Mouse (Mus musculus) erythroblast, adult 5-6 weeks (primary cell): ENCODE data around the gene Dkk1. TPM values are rescaled to one million over a fixed set of nuclear protein-coding genes. Genes with fewer than 3 reads are reported as not detected.
"Not testable (repeated sequence)": the region's sequence is repeated elsewhere in the genome, so short reads cannot be mapped to it uniquely, and the experiment has no call there.

Experiments used
- ATAC-seq: replicated peaks from 2 replicates; pipeline ENCODE4 v1.8.0; 2016; ENCODE audit warnings: moderate number of reproducible peaks, mild to moderate bottlenecking, moderate TSS enrichment, inconsistent platforms; ENCODE audit not compliant: poor library complexity, low FRiP score, severe bottlenecking
- total RNA-seq, 2 experiments: library from RNA; stranded (forward) in 1 of 2; stranded (reverse) in 1 of 2; fragments of 150-400 nt in 1 of 2; fragments of 200-764, 138-1000 nt in 1 of 2; gene quantifications; 2 replicates each; pipeline versions ENCODE4 v1.2.3 to v1.2.4; 2015 to 2017; ENCODE audit warnings: low replicate concordance in 2 of 2

The Dkk1 gene
- not detected in 2 replicates for total RNA-seq (2015; ENCODE audit: low replicate concordance)
- not detected in 2 replicates for total RNA-seq (2017; ENCODE audit: low replicate concordance)

DNA sequence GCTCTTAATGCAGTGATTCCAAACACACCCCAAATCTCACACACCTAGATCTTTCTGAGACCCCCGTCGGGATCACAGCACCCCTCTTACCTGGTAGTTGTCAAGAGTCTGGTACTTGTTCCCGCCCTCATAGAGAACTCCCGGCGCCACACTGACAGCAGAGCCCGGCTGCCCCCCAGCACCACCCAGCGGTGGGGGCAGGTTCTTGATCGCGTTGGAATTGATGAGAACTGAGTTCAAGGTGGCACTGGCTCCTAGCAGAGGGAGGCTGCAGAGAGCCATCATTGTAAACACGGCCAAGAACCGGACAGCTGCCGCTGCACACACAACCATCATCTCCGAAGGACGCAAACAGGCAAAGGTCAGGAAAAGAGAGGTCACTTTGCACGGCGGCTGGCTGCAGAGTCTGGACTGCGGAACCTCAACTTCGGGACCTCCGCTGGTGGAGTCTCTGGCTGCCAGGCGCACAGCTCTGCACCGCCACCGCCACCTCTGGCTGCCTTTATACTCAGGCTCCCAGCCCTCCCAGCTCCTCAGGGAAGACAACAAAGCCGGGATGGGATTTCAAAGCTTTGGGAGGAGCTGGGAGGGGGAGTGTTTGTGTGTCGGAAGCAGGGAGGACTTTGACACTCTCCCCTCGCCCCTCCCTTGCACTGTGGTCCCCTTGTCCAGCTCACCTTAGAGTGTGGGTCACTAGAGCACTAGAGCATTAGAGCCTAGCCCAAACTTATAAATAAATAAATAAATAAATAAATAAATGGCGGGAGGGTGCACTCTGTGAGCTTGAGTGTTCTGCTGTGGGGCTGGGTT is at the start of gene Dkk1:
TSS of gene Dkk1 (minus strand) at position 622 of the 810 bp plus-strand sequence.
- ATAC-seq: no peak

DNA sequence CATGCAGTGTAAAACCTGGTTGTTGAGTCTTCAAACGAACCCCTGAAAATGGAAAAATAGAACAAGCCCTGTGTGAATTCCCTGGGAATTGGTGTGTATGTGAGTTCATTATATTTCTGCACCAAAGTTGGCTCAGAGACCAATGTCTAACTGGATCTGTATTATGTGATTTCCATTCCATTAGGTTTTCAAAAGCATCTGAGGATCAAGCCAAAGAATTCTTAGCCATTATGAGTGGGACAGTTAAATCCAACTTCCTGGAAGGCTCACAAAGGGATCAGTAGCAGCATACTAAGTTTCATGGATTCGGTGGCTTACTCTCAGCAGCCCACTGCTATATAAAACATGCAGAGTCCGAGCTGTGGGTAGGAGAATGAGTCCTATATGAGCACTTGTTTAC is 36.9 kb upstream of the Dkk1 start:
- ATAC-seq: no peak

DNA sequence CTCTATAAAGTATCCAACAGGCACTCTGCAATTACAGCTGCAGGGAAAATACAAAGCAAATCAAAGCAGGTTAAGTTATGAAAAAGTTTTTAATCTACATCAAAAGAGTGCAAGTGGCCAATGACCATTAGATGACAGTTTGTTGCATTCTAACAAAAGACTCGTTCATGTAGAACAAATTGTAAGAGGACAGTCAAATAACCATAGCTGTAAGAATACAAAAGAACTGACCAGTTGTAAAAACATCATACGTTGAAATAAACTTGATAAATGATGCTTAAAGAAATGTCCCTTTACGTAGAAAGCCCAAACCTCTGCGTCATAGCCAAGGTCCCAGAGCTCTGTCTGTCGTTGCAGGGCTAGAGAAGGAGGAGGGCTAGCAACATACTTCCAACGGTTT is 15.1 kb upstream of the Dkk1 start:
- ATAC-seq: no peak

DNA sequence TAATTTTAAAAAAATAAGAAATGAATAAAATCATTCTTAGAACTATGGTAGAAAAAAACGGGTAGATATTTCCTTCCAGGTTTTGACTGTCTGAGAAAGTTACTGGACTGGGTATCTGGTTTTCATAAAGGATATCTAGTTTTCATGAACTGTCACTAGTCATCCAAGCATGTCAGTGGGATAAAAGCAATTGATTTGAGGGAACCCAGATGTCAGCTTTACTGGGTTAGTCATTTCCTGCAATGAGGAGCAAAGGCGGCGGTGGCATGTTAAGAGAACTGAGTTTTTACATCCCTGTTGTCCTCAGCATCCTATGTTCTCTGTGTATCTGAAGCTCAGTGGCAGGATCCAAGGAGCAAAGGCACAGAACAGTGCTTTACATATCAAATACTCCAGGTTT is 14.4 kb upstream of the Dkk1 start:
- ATAC-seq: no peak

DNA sequence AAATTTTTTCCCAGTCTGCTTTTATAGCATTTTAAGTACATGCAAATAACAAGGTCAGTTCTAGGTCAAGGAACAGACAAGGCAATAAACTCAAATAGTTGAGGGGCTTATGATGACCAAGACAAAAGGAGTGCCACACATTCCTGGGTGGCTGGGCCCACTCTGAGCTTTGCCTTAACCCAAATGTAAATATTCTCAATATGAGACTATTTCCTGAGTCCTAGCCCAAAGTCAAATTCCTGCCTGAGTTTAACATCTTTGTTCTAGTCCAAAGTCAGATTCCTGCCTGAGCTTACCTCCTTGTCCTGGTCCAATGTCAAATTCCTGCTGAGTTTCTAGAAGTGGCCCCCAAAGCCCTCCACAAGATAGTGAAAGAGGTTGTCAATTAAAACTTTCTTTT is 8.6 kb upstream of the Dkk1 start:
- ATAC-seq: no peak

DNA sequence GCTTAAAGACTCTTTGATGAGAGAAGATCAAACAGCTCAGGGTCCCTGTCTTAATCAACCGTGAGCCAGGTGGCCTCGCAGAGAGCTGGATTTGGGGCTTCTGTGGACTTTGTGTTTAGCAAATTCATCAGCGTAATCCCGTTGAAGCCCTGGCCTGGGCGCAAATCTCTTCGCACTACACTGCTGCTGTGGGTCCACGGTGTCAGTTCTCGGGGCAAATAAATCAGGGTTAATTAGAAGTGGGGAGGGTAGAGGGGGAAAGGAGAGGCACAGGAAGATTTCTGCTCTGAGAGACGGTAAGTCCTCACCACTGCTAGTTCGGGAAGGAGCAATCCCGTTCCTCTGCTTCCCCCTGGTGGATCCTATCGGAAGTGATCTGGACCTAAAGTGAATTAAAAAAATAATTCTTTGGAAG is 5.0 kb upstream of the Dkk1 start:
- ATAC-seq: no peak

DNA sequence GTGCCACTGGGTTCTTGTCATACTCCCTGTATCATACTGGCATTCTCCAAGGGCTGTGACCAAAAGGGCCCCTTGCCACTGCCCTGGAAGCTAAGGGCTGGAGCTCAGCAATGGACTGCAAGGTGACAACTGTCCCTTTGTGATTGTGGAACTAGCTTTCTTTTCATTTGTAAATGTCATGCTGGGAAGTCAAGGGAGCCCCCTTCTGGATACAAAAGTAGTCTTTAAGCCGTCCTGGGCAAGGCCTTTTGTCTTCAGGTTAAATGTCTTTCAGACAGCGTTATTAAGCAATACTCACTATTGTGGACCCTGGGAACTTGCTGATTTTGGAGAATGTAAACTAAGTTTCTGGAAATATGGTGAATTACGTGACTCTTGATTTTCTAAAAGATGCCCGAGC is 4.3 kb upstream of the Dkk1 start:
- no peak for ATAC-seq

DNA sequence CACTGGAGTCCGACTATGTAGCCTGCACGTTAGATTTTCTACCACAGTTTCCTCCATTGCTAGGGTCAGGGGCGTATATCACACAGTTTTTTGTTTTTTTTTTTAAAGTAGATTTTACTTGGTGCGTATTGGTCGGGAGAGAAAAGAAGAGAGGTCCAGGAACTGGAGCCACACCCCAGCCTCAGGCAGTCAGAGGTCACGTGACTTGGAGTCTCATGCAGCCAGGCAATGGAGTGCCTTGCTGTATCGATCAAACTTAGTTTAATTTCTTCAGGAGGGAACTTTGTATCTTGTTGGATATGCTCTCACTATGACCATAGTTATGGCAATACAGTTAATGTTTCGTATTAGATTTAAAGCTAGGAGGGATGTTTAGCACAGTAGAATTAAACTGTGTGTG is 2.8 kb upstream of the Dkk1 start:
- ATAC-seq: no peak

DNA sequence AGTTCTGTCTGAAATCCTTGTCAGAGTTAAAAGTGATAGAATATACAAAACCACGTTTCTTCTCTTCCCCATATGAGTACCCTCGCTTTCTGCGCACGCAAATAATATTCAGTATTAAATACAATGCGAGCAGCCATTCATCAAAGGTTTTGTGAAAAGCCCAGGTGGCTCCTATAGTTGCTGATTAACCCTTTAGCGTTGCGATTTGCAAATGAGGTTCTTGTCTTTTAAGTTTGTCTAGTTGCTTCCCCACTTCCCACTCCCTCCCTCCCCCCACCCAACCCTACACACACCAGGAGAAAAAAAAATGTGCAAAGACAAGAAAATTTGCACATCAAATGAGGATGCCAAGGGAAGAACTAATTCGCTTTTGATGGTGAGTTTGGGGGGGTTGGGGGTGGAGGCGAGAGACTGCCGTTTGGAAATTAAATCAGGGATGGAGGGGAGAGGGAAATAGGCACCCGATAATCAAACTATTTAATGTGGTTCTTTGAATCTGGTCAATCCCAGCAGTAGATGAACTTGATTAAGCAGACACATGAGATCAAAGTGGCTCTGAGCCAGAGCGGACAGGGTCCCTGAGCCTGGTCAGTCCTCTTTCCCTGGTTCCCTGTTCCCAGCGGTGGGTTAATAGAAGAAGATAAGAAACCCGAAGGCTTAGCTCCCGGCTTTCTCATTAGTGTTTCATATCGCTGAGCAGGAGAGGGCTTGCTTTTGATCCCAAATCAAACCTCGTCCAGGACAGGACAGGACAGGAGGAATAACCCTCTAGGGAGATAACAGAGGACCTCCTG is 586 bp upstream of the Dkk1 start:
- ATAC-seq: no peak

DNA sequence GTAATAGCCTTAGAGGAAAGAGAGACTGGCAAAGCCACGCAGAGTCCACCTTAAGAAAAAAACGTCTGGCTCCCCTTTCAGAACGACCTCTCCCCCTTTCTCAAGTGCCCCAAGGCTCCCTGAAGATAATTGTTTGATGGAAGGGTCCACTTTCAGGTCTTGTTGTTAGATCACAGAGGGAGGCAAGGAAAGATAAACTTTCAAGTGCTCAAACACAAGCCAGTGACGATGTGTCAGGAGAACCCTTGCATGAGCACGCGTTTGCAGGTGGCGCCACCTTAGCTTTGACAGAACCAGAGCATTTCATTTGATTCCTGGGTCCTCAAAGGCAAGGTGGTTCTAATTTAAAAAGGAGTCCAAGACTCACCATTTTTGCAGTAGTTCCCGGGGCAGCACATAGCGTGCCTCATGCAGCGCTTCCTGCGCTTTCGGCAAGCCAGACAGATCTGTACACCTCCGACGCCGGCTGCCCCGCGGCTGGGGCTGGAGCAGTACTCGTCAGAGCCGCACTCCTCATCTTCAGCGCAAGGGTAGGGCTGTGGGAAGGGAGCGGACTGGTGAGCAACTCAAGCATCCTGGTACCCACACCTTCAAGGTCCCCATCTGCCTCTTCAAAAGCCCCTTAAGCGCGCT is 938 bp downstream of the Dkk1 start:
- ATAC-seq: no peak

DNA sequence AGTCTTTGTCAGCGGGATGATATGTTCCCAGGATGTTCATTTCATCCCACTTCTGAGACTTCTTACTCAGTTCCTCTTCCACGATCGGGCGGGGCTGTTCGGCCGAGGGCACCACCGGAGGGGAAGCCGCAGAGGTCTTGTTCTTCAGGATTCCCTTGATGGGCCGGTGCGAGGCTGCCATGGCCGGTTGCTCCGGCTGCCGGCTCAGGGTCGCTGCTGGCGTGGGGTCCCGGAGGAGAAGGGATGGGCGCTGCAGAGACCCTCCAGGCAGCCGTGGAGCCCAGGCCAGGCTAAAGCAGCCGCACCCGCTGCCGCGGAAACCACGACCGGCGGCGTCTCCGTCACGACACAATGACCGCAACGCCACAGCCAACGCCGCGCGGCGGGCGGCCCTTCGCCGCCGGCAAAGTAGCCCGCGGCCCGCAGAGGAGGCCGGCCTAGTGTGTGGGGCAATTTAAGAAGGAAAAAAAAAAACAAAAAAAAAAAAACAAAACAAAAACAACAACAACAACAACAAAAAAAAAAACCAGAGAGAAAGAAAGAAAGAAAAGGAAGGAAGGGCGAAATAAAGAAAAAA is 10.0 kb downstream of the Dkk1 start:
- ATAC-seq: not testable (repeated sequence)

DNA sequence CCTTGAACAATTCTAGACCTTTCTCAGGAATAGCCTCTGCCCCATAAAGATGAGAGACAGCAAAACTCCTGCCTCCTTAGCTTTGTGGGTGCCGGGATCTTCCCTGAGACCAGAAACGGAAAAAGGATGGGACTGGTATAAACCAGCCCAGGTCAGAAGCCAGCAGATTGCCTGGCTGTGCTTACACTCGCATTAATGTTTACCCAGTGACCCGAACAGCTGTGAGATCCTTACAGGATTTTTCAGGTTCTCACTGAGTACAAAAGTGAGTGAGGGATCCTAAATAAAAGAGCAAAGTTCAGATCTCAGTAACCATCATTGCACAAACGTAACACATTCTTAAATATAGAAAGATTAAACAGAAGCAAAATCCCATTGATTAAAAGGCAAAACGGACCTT is 32.7 kb downstream of the Dkk1 start:
- ATAC-seq: no peak

DNA sequence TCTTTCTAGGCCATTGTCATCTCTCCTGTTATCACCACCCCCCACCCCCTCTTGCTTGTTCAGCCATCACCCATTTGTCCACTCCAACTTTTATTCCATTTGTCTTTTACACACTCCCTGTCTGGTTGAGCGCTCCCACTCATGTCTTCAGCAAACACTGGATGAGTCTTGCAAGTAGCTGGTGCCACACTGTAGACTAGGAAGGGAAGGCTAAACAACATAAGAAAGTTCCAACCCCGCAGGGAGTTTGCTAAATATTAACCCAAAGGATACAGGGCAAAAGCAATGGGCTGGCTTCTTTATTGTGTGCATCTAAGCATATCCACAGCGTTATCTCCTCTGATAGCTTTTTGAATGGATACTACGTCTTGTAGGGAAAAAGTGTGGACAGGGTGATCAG is 39.0 kb downstream of the Dkk1 start:
- no peak for ATAC-seq

DNA sequence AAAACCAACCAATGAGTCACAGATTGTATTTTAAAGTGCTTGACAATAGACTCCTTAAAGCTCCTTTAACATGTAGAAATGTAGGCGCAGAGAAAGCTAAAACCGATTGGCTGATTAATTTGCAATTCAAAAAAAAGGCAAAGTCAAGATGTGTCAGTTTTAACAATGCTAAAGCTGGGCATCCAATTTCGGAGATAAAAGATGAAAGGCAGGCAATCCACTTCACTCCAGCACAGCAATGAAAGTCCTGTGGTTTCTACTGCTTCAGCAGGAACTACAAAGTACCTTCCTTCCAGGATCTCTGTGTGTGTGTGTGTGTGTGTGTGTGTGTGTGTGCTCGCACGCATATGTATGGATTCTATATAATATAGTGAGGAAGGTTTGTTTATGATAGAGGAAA is 44.0 kb downstream of the Dkk1 start:
- no peak for ATAC-seq
